Mouse (Mus musculus): ENCODE measurements around the gene Colca2. TPM values are rescaled to one million over a fixed set of nuclear protein-coding genes. Genes with fewer than 3 reads are reported as not detected.

The Colca2 gene
- 3.5 and 3.7 TPM in 2 replicates for polyA plus RNA-seq (2012; rRNA removed)

DNA sequence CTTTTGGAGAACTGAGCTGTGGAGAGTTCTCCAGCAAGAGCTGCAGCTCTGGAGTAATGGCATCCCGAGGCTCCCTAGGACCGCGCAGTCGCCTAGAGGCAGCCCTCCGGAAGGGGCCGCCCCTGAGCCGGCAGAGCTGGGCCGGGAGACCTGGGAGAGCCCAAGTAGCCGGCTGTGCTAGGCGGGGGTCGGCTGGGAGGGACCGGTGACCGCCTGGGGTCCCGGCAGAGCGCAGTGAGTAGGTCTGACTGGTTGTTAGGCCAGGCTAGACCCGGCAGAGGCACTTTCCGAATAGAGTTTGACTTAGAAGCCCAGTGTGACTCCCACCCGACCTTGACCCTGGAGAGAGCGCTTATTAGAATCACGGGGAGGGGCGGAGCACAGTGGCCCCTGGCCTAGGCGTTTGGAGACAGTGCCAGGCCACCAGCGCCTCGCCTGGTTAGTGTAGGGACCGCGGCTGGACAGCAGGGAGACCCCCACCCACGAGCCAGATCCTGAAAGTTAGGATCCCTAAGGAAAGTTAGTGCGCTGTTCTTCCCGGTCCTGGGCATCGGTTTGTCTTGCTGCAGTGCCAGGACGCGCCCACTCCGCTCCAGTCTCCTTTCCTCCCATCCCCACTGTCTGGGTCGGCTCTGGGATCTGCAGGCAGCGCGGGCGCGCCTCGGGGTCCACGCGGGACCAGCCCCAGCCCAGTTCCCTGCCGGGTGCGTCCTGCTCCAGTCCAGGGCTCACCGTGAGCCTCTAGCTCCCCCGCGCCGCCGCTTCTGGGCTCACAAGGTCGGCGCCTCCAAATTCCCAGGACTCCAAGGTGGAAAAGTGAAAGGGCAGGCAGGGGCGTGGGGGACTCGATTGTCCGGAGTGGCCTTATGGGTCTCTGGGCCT lies at the start of gene Colca2:
Gene Colca2 (minus strand): TSS at position 70 of the 882 bp plus-strand sequence.
- Histone ChIP-seq H3K4me1 (ENCODE audit: control insufficient read depth, insufficient read depth, low read length) (no peaks in the 10 kb centered on the region), H3K27ac (ENCODE audit: insufficient read depth, low read length) (no peak within 1 kb of the TSS), H3K4me3 (replicated peaks; ENCODE audit: insufficient read depth, low read depth, low read length) (peak within 1 kb of the TSS; percentile 48), H3K27me3 (ENCODE audit: control insufficient read depth, insufficient read depth, low read length) (no peaks in the 10 kb centered on the region; the same call in 1 of the 2 replicates)
- WGBS = under 1% methylated on average over 53 of the region's 53 CpGs
- DNase-seq = peak; percentile 33 to 34
- no peak for TF ChIP-seq POLR2A (IDR thresholded peaks at IDR 0.05; ENCODE audit: borderline replicate concordance, insufficient read depth, low read length)
- peak; percentile 4; the same call in 1 of the 2 replicates for TF ChIP-seq CTCF (IDR thresholded peaks at IDR 0.05; ENCODE audit: borderline replicate concordance, insufficient read depth, low read depth, low read length)

- DNase-seq = no peak
- no peaks in the 10 kb centered on the region for H3K4me1 ChIP-seq (ENCODE audit: control insufficient read depth, insufficient read depth, low read length)
- WGBS = 80% methylated on average over 5 of the region's 5 CpGs
- TF ChIP-seq CTCF (IDR thresholded peaks at IDR 0.05; ENCODE audit: borderline replicate concordance, insufficient read depth, low read depth, low read length) = no peak
- TF ChIP-seq POLR2A (IDR thresholded peaks at IDR 0.05; ENCODE audit: borderline replicate concordance, insufficient read depth, low read length) = no peak
- H3K27me3 ChIP-seq (ENCODE audit: control insufficient read depth, insufficient read depth, low read length) = no peaks in the 10 kb centered on the region
- H3K27ac ChIP-seq (ENCODE audit: insufficient read depth, low read length) = no peak overlapping the region
- no peak overlapping the region for H3K4me3 ChIP-seq (replicated peaks; ENCODE audit: insufficient read depth, low read depth, low read length)
Observed at GRCm38 (mm10) chr9:51327555-51327903, 49.2 kb upstream of the Colca2 start.

GRCm38 (mm10) chr9:51326619-51327554 lies 48.5 kb upstream of the Colca2 start:
- Histone ChIP-seq H3K4me1 (ENCODE audit: control insufficient read depth, insufficient read depth, low read length) (no peaks in the 10 kb centered on the region), H3K4me3 (replicated peaks; ENCODE audit: insufficient read depth, low read depth, low read length) (no peak overlapping the region), H3K27ac (ENCODE audit: insufficient read depth, low read length) (no peak overlapping the region), H3K27me3 (ENCODE audit: control insufficient read depth, insufficient read depth, low read length) (no peaks in the 10 kb centered on the region)
- no peak for TF ChIP-seq POLR2A (IDR thresholded peaks at IDR 0.05; ENCODE audit: borderline replicate concordance, insufficient read depth, low read length)
- no peak for TF ChIP-seq CTCF (IDR thresholded peaks at IDR 0.05; ENCODE audit: borderline replicate concordance, insufficient read depth, low read depth, low read length)
- WGBS = 86% methylated on average over 11 of the region's 11 CpGs
- DNase-seq = no peak

DNA sequence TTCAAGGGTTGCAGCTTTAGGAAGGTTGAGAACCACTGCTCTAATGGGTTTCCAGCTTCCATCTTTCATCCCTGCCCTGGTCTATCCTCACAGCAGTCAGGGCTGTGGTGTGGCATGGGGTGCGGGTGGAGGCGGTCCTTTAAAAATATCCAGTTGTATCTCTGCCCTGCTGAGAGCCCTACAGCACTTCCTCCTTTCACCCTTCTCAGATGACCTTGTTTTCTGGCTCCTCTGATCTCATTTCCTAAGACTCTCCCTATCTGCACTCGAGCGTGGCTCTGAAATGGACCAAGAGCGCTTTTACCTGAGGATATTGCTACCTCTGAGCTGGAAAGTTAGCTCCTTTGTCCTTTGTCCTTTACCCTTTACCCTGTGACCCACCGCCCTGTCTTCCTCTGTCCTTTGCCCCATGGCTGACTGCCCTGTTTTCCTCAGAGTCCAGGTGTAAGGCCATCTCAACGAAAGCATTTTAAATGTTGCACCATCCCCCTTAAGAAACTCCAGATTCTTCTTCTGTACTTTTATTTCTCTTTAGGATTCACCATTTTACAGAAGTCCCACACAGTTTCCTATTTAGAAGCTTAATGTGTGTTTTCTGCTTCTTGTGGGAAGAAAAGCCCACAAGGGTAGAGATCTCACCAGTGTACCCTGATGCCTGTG lies 46.2 kb upstream of the Colca2 start:
- TF ChIP-seq POLR2A (IDR thresholded peaks at IDR 0.05; ENCODE audit: borderline replicate concordance, insufficient read depth, low read length) (no peak), CTCF (IDR thresholded peaks at IDR 0.05; ENCODE audit: borderline replicate concordance, insufficient read depth, low read depth, low read length) (no peak)
- Histone ChIP-seq H3K4me1 (ENCODE audit: control insufficient read depth, insufficient read depth, low read length) (no peaks in the 10 kb centered on the region), H3K4me3 (replicated peaks; ENCODE audit: insufficient read depth, low read depth, low read length) (no peak overlapping the region), H3K27me3 (ENCODE audit: control insufficient read depth, insufficient read depth, low read length) (no peaks in the 10 kb centered on the region), H3K27ac (ENCODE audit: insufficient read depth, low read length) (no peak overlapping the region)
- DNase-seq = no peak
- 87% methylated on average over 7 of the region's 7 CpGs for WGBS

GRCm38 (mm10) chr9:51320096-51320495 lies 41.7 kb upstream of the Colca2 start:
- H3K27me3 ChIP-seq (ENCODE audit: control insufficient read depth, insufficient read depth, low read length) = no peaks in the 10 kb centered on the region
- WGBS = 88% methylated on average over 1 of the region's 1 CpGs
- no peak overlapping the region for H3K4me3 ChIP-seq (replicated peaks; ENCODE audit: insufficient read depth, low read depth, low read length)
- TF ChIP-seq POLR2A (IDR thresholded peaks at IDR 0.05; ENCODE audit: borderline replicate concordance, insufficient read depth, low read length) = no peak
- no peak for TF ChIP-seq CTCF (IDR thresholded peaks at IDR 0.05; ENCODE audit: borderline replicate concordance, insufficient read depth, low read depth, low read length)
- no peak for DNase-seq
- H3K4me1 ChIP-seq (ENCODE audit: control insufficient read depth, insufficient read depth, low read length) = no peaks in the 10 kb centered on the region
- H3K27ac ChIP-seq (ENCODE audit: insufficient read depth, low read length) = no peak overlapping the region

GRCm38 (mm10) chr9:51318246-51318645 lies 39.9 kb upstream of the Colca2 start:
- no peaks in the 10 kb centered on the region for H3K27me3 ChIP-seq (ENCODE audit: control insufficient read depth, insufficient read depth, low read length)
- DNase-seq = no peak
- H3K4me3 ChIP-seq (replicated peaks; ENCODE audit: insufficient read depth, low read depth, low read length) = no peak overlapping the region
- H3K4me1 ChIP-seq (ENCODE audit: control insufficient read depth, insufficient read depth, low read length) = no peaks in the 10 kb centered on the region
- H3K27ac ChIP-seq (ENCODE audit: insufficient read depth, low read length) = no peak overlapping the region
- 75% methylated on average over 4 of the region's 4 CpGs for WGBS
- TF ChIP-seq POLR2A (IDR thresholded peaks at IDR 0.05; ENCODE audit: borderline replicate concordance, insufficient read depth, low read length) = no peak
- TF ChIP-seq CTCF (IDR thresholded peaks at IDR 0.05; ENCODE audit: borderline replicate concordance, insufficient read depth, low read depth, low read length) = no peak

DNA sequence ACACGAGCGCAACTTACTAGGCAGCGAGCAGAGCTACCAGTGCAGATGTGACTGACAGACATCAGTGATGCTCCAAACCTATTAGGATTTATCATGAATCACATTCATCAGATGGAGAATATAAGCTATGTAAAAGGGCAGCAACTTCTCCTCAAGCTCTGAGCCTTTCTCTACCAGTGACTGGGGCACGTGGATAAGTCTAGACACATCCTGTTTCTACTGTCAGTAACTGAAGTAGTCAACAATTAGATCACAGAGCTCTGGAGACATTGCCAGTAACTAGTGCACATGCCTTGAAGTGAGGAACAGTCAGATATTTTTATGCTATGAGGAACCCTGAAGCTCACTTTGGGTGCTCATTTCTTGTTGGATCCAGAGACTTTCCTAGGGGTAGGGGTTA lies 39.0 kb upstream of the Colca2 start:
- no peak for DNase-seq
- WGBS = 93% methylated on average over 4 of the region's 4 CpGs
- no peaks in the 10 kb centered on the region for H3K27me3 ChIP-seq (ENCODE audit: control insufficient read depth, insufficient read depth, low read length)
- H3K27ac ChIP-seq (ENCODE audit: insufficient read depth, low read length) = no peak overlapping the region
- no peak for TF ChIP-seq CTCF (IDR thresholded peaks at IDR 0.05; ENCODE audit: borderline replicate concordance, insufficient read depth, low read depth, low read length)
- no peak for TF ChIP-seq POLR2A (IDR thresholded peaks at IDR 0.05; ENCODE audit: borderline replicate concordance, insufficient read depth, low read length)
- no peaks in the 10 kb centered on the region for H3K4me1 ChIP-seq (ENCODE audit: control insufficient read depth, insufficient read depth, low read length)
- no peak overlapping the region for H3K4me3 ChIP-seq (replicated peaks; ENCODE audit: insufficient read depth, low read depth, low read length)

Data from cerebellum, adult 2 months (tissue).